Mouse (Mus musculus) midbrain, embryonic 11.5 days (tissue): ENCODE measurements at regions not wholly inside any gene's neighbourhood (a gene's known extent, or its start where the extent isn't known, plus 50 kb on each side); places are given as distances from the start of the nearest gene placed in this dataset.
A peak's percentile ranks its signal among the peaks of the same experiment; 100 is the strongest.

Source experiments
- ATAC-seq: fragments of 200-750 bp; cut with Nextera tagmentation; 2 replicates; pipeline ENCODE4 v1.8.0; 2017; ENCODE audit warnings: moderate TSS enrichment, moderate library complexity; ENCODE audit not compliant: low FRiP score
- DNase-seq: peaks from one replicate; pipeline ENCODE4 v3.0.0; 2015; ENCODE audit warnings: low spot score; ENCODE audit errors: missing footprints
- H3K27ac ChIP-seq: fragments of 300-500 bp; sonication (generic); 2 replicates; pipeline ENCODE4 v1.5.1; 2014; ENCODE audit warnings: low read depth, low read length
- H3K27me3 ChIP-seq: fragments of 300-500 bp; sonication (generic); 2 replicates; pipeline ENCODE4 v1.6.1; 2014; ENCODE audit warnings: mild to moderate bottlenecking, low read length, moderate library complexity, mixed read lengths; ENCODE audit not compliant: control insufficient read depth, insufficient read depth
- H3K36me3 ChIP-seq: fragments of 300-500 bp; sonication (generic); 2 replicates; pipeline ENCODE4 v1.6.1; 2014; ENCODE audit warnings: mild to moderate bottlenecking, low read length, moderate library complexity, mixed read lengths; ENCODE audit not compliant: control insufficient read depth, insufficient read depth
- H3K4me1 ChIP-seq: fragments of 300-500 bp; sonication (generic); 2 replicates; pipeline ENCODE4 v1.6.1; 2014; ENCODE audit warnings: low read length; ENCODE audit not compliant: control insufficient read depth, insufficient read depth
- H3K4me2 ChIP-seq: fragments of 300-500 bp; sonication (generic); 2 replicates; pipeline ENCODE4 v1.6.1; 2014; ENCODE audit warnings: mild to moderate bottlenecking, moderate library complexity
- H3K4me3 ChIP-seq: fragments of 300-500 bp; sonication (generic); 2 replicates; pipeline ENCODE4 v1.5.1; 2014; ENCODE audit warnings: low read depth, low read length
- H3K9ac ChIP-seq: fragments of 300-500 bp; sonication (generic); 2 replicates; pipeline ENCODE4 v1.6.1; 2014; ENCODE audit warnings: low read length
- H3K9me3 ChIP-seq: fragments of 300-500 bp; sonication (generic); 2 replicates; pipeline ENCODE4 v1.6.1; 2016; ENCODE audit warnings: low read length; ENCODE audit not compliant: control insufficient read depth
- WGBS: fragments of 180-500 bp; shearing (Covaris S2); extraction: QIAGEN DNeasy Blood & Tissue Kit; methylation state at CpG from one replicate; pipeline ENCODE4 v1.1.7; 2014; 5-methylcytosine and 5-hydroxymethylcytosine counted together

DNA sequence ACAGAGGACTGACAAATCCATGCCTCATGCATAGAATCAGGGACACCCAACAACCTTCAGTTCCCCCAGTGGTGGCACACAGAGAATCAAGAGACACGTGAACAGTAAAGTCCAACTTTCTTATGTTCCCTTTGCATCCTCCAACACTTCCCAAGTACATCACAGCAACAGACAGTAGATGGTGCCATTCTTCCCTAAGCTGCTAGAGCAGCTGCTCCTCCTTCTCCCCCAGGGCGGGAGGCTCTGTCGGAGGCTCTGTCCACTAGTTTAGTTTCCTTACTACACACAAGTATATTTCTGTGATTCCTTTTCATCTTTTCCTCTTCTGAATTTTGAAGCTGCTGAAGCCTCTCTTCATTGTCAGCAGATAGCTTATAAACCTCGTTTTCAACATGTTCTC, 839.0 kb upstream of the Tenm4 start:
- Histone ChIP-seq H3K9me3 (no peaks in the 10 kb centered on the region), H3K4me1 (no peaks in the 10 kb centered on the region), H3K4me2 (no peak overlapping the region), H3K9ac (no peak overlapping the region), H3K27me3 (no peaks in the 10 kb centered on the region), H3K4me3 (no peak overlapping the region), H3K27ac (no peak overlapping the region), H3K36me3 (no peaks in the 10 kb centered on the region)
- ATAC-seq: no peak
- DNase-seq: no peak
- 34% methylated on average over 4 of the region's 4 CpGs for WGBS

DNA sequence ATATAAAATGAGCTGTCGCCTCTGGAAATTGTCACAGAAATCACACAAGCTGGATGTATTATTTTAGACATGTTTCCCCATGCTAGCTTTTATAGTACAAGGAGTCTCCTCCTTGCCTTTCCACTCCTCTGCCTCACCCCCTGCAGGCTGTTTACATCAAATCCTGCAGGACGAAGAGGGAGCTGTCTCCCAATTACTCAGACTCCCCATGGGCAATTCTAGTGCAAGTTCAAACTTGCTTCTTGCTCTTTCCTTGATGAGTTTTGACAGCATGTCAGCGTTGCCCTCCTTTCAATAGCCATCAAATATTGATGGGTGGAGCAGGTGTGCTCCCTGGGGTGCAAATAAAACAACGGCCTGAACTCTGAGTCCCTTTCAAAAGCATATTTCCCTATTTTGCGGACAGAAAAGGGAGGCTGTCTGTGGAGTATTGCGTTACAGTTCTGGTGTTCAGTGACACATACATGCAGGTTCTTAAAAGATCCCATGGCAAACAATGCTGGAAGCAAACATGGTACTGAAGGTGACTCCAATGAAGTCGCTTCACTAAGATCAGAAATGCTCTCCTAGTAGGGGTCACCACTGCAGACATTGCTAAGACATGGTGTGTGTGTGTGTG, 820.8 kb upstream of the Tenm4 start:
- DNase-seq (no peak), ATAC-seq (peak; percentile 28; the same call in 1 of the 2 replicates)
- Histone ChIP-seq H3K36me3 (no peaks in the 10 kb centered on the region), H3K4me2 (no peak overlapping the region), H3K27ac (peak overlapping the region; percentile 16), H3K9me3 (no peaks in the 10 kb centered on the region), H3K4me3 (no peak overlapping the region), H3K9ac (no peak overlapping the region), H3K4me1 (0 out of 2 replicates have a peak, but pooled peaks cover 2% of the 10 kb centered on the region), H3K27me3 (no peaks in the 10 kb centered on the region)
- 58% methylated on average over 7 of the region's 7 CpGs for WGBS

DNA sequence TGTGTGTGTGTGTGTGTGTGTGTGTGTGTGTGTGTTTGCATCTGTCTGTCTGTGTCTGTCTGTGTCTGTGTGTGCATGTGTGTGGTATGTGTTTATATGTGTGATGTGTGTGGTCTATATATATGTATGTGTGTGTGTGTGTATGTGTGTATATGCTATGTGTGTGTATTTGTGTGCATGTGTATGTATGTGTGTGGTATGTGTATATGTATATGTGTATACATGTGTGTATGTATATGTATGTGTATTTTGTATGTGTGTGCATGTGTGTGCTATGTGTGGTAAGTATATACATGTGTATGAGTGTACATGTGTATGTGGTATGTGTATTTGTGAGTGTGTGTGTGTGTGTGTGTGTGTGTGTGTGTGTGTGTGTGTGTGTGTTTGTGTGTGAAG, 820.2 kb upstream of the Tenm4 start:
- H3K27me3 ChIP-seq: no peaks in the 10 kb centered on the region
- H3K4me3 ChIP-seq: no peak overlapping the region
- 0 out of 2 replicates have a peak, but pooled peaks have one; percentile 10 for ATAC-seq
- H3K27ac ChIP-seq: no peak overlapping the region
- H3K4me1 ChIP-seq: 0 out of 2 replicates have a peak, but pooled peaks cover 2% of the 10 kb centered on the region
- no peaks in the 10 kb centered on the region for H3K9me3 ChIP-seq
- H3K36me3 ChIP-seq: no peaks in the 10 kb centered on the region
- H3K9ac ChIP-seq: no peak overlapping the region
- no peak for DNase-seq
- H3K4me2 ChIP-seq: no peak overlapping the region

GRCm38 (mm10) chr7:95351337-95351736, 819.7 kb upstream of the Tenm4 start:
- Histone ChIP-seq H3K27me3 (no peaks in the 10 kb centered on the region), H3K27ac (peak overlapping the region; percentile 48; the same call in 1 of the 2 replicates)
- no peak for DNase-seq

GRCm38 (mm10) chr7:95352133-95352532, 818.9 kb upstream of the Tenm4 start:
- H3K4me3 ChIP-seq: no peak overlapping the region
- no peak overlapping the region for H3K4me2 ChIP-seq
- 85% methylated on average over 3 of the region's 3 CpGs for WGBS
- H3K9ac ChIP-seq: no peak overlapping the region
- DNase-seq (no peak), ATAC-seq (no peak)
- no peaks in the 10 kb centered on the region for H3K9me3 ChIP-seq
- no peak overlapping the region for H3K27ac ChIP-seq
- H3K27me3 ChIP-seq: no peaks in the 10 kb centered on the region
- H3K36me3 ChIP-seq: no peaks in the 10 kb centered on the region
- H3K4me1 ChIP-seq: 0 out of 2 replicates have a peak, but pooled peaks cover 2% of the 10 kb centered on the region

More at GRCm38 (mm10) chr7:95351337-95351736, 819.7 kb upstream of the Tenm4 start:
- peak; percentile 40; the same call in 1 of the 2 replicates for ATAC-seq
- H3K4me1 ChIP-seq: 0 out of 2 replicates have a peak, but pooled peaks cover 2% of the 10 kb centered on the region
- no peak overlapping the region for H3K9ac ChIP-seq
- H3K36me3 ChIP-seq: no peaks in the 10 kb centered on the region
- no peaks in the 10 kb centered on the region for H3K9me3 ChIP-seq
- WGBS: 83% methylated on average over 2 of the region's 2 CpGs
- no peak overlapping the region for H3K4me3 ChIP-seq
- no peak overlapping the region for H3K4me2 ChIP-seq

DNA sequence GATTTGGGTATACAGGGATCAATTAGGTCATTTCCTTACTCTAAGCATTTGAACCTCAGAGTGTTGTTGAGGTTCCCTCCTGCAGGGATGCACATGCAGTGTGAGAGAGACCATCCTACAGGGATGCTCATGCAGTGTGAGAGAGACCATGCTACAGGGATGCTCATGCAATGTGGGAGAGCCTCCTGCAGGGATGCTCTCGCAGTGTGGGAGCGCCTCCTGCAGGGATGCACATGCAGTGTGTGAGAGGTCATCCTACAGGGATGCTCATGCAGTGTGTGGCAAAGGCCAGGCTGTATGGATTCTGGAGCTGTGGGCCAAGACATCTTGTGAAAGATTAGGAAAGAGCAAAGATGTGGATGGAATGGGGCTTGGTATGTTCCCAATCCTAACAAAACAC, 816.1 kb upstream of the Tenm4 start:
- Histone ChIP-seq H3K4me2 (no peak overlapping the region), H3K27me3 (no peaks in the 10 kb centered on the region), H3K36me3 (no peaks in the 10 kb centered on the region), H3K4me3 (no peak overlapping the region), H3K9me3 (no peaks in the 10 kb centered on the region), H3K9ac (no peak overlapping the region), H3K27ac (no peak overlapping the region), H3K4me1 (peaks cover 6% of the 10 kb centered on the region; the same call in 1 of the 2 replicates)
- ATAC-seq (peak; percentile 52), DNase-seq (no peak)
- WGBS: 61% methylated on average over 2 of the region's 2 CpGs

GRCm38 (mm10) chr7:95358732-95359131, 812.3 kb upstream of the Tenm4 start:
- Histone ChIP-seq H3K4me2 (no peak overlapping the region), H3K9me3 (no peaks in the 10 kb centered on the region), H3K27ac (no peak overlapping the region), H3K9ac (no peak overlapping the region), H3K27me3 (no peaks in the 10 kb centered on the region), H3K4me1 (peaks cover 4% of the 10 kb centered on the region; the same call in 1 of the 2 replicates), H3K36me3 (no peaks in the 10 kb centered on the region), H3K4me3 (no peak overlapping the region)
- ATAC-seq (peak; percentile 78), DNase-seq (no peak)
- 22% methylated on average over 4 of the region's 4 CpGs for WGBS

DNA sequence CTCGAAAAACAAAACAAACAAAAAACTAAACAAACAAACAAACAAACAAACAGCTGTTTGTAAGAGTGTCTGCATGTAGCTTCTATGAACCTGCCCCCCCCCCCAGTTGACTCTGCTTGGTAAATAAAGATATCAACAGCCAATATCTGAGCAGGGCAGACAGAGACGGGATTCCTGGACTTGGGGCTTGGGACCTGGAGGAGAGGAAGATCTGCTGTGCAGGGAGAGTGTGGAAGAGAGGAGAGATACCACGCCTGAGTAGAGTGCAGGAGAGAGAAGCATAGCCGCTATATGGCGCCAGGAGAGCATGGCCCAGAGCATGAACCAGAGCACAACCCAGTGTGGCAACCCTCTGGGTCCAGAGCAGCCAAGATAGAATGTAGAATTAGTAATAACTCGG, 811.9 kb upstream of the Tenm4 start:
- H3K36me3 ChIP-seq: no peaks in the 10 kb centered on the region
- no peaks in the 10 kb centered on the region for H3K27me3 ChIP-seq
- H3K4me1 ChIP-seq: peaks cover 4% of the 10 kb centered on the region; the same call in 1 of the 2 replicates
- 77% methylated on average over 6 of the region's 6 CpGs for WGBS
- no peaks in the 10 kb centered on the region for H3K9me3 ChIP-seq
- H3K4me3 ChIP-seq: no peak overlapping the region
- ATAC-seq (peak; percentile 54), DNase-seq (no peak)
- H3K27ac ChIP-seq: no peak overlapping the region
- no peak overlapping the region for H3K4me2 ChIP-seq
- H3K9ac ChIP-seq: no peak overlapping the region
